Mouse (Mus musculus) liver, embryonic 14.5 days (tissue): ENCODE results near the gene Abat. TPM values are rescaled to one million over a fixed set of nuclear protein-coding genes. Genes with fewer than 3 reads are reported as not detected.

Source experiments
- ATAC-seq: fragments of 200-750 bp; cut with Nextera tagmentation; 2 replicates; pipeline ENCODE4 v1.8.0; 2017; ENCODE audit warnings: moderate number of reproducible peaks, mild to moderate bottlenecking, moderate library complexity; ENCODE audit not compliant: insufficient read depth
- DNase-seq, 3 experiments: peaks; one replicate each; pipeline ENCODE4 v3.0.0-alpha.2; 2012 to 2013; ENCODE audit warnings: low read depth in 3 of 3, low spot score in 3 of 3
- H3K27ac ChIP-seq: fragments of 300-500 bp; sonication (generic); 2 replicates; pipeline ENCODE4 v1.5.1; 2014; ENCODE audit warnings: moderate library complexity, mild to moderate bottlenecking, control low read depth, inconsistent platforms
- H3K27me3 ChIP-seq: fragments of 300-500 bp; sonication (generic); 2 replicates; pipeline ENCODE4 v1.6.1; 2014; ENCODE audit warnings: mild to moderate bottlenecking, low read length, moderate library complexity; ENCODE audit not compliant: control insufficient read depth, insufficient read depth
- H3K36me3 ChIP-seq: fragments of 300-500 bp; sonication (generic); replicated peaks from 2 replicates; pipeline ENCODE4 v1.6.1; 2014; ENCODE audit warnings: low read depth; ENCODE audit not compliant: control insufficient read depth, insufficient read depth
- H3K4me1 ChIP-seq, 2 experiments: fragments of 200-500 bp in 1 of 2; fragments of 300-500 bp in 1 of 2; sonication (generic) in 1 of 2; replicated peaks; 2 replicates each; pipeline ENCODE4 v1.6.1; 2012 to 2014; ENCODE audit warnings: antibody characterized with exemption in 1 of 2, inconsistent platforms in 1 of 2, low read length in 1 of 2; ENCODE audit not compliant: control insufficient read depth in 2 of 2, insufficient read depth in 2 of 2
- H3K4me2 ChIP-seq: fragments of 300-500 bp; sonication (generic); 2 replicates; pipeline ENCODE4 v1.6.1; 2014; ENCODE audit warnings: low read depth, mild to moderate bottlenecking, control low read depth, moderate library complexity
- H3K4me3 ChIP-seq, 2 experiments: fragments of 200-500 bp in 1 of 2; fragments of 300-500 bp in 1 of 2; sonication (generic) in 1 of 2; 2 replicates each; pipeline ENCODE4 v1.5.1; 2012 to 2014; ENCODE audit warnings: low read depth in 2 of 2, low read length in 2 of 2, mild to moderate bottlenecking in 2 of 2, control low read depth in 1 of 2, inconsistent platforms in 1 of 2, moderate library complexity in 1 of 2; ENCODE audit not compliant: insufficient read depth in 1 of 2
- H3K9ac ChIP-seq: fragments of 300-500 bp; sonication (generic); replicated peaks from 2 replicates; pipeline ENCODE4 v1.6.1; 2014; ENCODE audit warnings: mild to moderate bottlenecking, control low read depth, moderate library complexity
- H3K9me3 ChIP-seq: fragments of 300-500 bp; sonication (generic); 2 replicates; pipeline ENCODE4 v1.6.1; 2016; ENCODE audit warnings: low read length, mixed read lengths; ENCODE audit not compliant: control insufficient read depth
- CTCF ChIP-seq: IDR thresholded peaks from 2 replicates; pipeline ENCODE4 v1.5.1; 2016; ENCODE audit warnings: antibody characterized with exemption, low read depth, control low read depth
- EP300 ChIP-seq: IDR thresholded peaks from 2 replicates; pipeline ENCODE4 v1.6.1; 2016; ENCODE audit warnings: antibody characterized with exemption, low read depth
- WGBS: fragments of 180-500 bp; shearing (Covaris S2); extraction: QIAGEN DNeasy Blood & Tissue Kit; methylation state at CpG from one replicate; pipeline ENCODE4 v1.1.7; 2014; ENCODE audit not compliant: insufficient replicate concordance; 5-methylcytosine and 5-hydroxymethylcytosine counted together
- polyA plus RNA-seq, 2 experiments: library from polyadenylated mRNA; depleted of rRNA in 1 of 2; stranded (reverse) in 1 of 2; unstranded in 1 of 2; fragments of >200 nt; fragmentation: Nextera tagmentation in 1 of 2; extraction: Ambion mirVana in 1 of 2; gene quantifications; 2 replicates each; pipeline versions ENCODE4 v1.2.1 to v1.2.3; 2012 to 2014

The Abat gene
- polyA plus RNA-seq, 2 experiments: 12.8 to 13.7 TPM

DNA sequence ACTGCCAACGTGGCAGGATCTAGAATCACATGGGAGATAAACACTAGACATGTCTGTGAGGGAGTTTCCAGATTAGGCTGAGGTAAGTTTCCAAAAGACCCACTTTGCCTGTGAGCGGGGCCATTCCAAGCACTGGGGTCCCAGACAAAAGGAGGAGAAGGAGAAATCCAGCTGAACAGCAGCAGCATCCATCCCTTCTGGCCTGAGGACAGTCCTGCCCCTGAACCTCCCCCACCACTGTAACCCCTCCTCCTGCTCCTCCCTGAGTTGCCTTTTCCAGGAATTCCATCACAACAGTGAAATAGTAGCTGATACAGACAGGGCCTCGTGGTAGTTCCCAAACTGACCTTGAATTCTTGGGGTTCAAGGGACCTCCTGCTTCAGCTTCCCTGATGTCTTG, 63.7 kb downstream of the Abat start:
- no peaks in the 10 kb centered on the region for H3K4me1 ChIP-seq
- no peak for ATAC-seq
- H3K4me2 ChIP-seq: no peak overlapping the region
- DNase-seq: no peak
- 44% methylated on average over 3 of the region's 3 CpGs for WGBS
- no peak overlapping the region for H3K27ac ChIP-seq
- no peak overlapping the region for H3K9ac ChIP-seq
- TF ChIP-seq CTCF: no peak
- no peak for TF ChIP-seq EP300
- H3K4me3 ChIP-seq: no peak overlapping the region
- H3K9me3 ChIP-seq: no peaks in the 10 kb centered on the region; the same call in 1 of the 2 replicates
- H3K36me3 ChIP-seq: no peaks in the 10 kb centered on the region
- no peaks in the 10 kb centered on the region for H3K27me3 ChIP-seq

DNA sequence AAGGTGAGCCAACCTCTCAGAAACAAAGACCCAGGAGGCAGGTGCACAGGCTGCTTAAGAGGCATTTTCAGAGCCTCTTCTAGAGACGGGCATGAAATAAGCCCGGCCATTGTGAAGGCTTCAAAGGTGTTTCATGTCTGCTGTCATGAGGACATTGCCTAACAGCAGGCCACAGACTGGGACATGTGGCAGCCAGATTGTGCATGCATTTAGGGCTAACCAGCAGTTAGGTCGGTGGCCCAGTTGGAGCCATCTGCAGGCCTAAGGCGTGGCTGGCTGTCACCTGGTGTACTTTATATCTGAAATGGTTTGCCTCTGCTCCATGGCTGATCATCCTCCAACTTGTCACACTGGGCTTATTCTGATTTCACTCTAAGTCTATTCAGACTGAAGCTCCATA, 65.1 kb downstream of the Abat start:
- Histone ChIP-seq H3K9ac (no peak overlapping the region), H3K4me2 (no peak overlapping the region), H3K9me3 (no peaks in the 10 kb centered on the region; the same call in none of the 2 replicates), H3K36me3 (no peaks in the 10 kb centered on the region), H3K27me3 (no peaks in the 10 kb centered on the region), H3K4me1 (no peaks in the 10 kb centered on the region), H3K4me3 (no peak overlapping the region), H3K27ac (no peak overlapping the region)
- WGBS: 65% methylated on average over 4 of the region's 4 CpGs
- DNase-seq (no peak), ATAC-seq (no peak)
- no peak for TF ChIP-seq CTCF
- no peak for TF ChIP-seq EP300

DNA sequence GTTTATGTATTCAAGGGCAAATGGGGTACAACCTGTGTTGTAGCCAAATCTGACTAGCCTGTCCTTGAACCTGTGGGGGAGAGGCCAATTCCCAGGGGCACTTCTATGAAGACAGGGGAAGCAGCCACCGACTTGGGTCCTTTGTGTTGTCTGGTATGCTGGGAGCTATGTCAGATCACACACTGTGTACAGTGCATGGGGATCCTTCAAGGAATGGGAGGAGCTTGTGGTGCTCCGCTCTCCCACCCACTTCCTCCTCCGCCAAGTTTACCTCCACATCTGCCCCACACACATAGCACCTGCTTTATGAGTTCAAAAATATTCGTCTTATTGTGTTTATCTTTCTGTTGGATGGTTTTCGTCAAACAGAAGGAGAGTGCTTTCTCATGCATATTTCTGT, 66.3 kb downstream of the Abat start:
- Histone ChIP-seq H3K4me2 (no peak overlapping the region), H3K27me3 (no peaks in the 10 kb centered on the region), H3K27ac (no peak overlapping the region), H3K36me3 (no peaks in the 10 kb centered on the region), H3K4me1 (no peaks in the 10 kb centered on the region), H3K9ac (no peak overlapping the region), H3K4me3 (no peak overlapping the region), H3K9me3 (no peaks in the 10 kb centered on the region; the same call in none of the 2 replicates)
- TF ChIP-seq EP300 (no peak), CTCF (no peak)
- 44% methylated on average over 5 of the region's 5 CpGs for WGBS
- ATAC-seq (no peak), DNase-seq (no peak)

DNA sequence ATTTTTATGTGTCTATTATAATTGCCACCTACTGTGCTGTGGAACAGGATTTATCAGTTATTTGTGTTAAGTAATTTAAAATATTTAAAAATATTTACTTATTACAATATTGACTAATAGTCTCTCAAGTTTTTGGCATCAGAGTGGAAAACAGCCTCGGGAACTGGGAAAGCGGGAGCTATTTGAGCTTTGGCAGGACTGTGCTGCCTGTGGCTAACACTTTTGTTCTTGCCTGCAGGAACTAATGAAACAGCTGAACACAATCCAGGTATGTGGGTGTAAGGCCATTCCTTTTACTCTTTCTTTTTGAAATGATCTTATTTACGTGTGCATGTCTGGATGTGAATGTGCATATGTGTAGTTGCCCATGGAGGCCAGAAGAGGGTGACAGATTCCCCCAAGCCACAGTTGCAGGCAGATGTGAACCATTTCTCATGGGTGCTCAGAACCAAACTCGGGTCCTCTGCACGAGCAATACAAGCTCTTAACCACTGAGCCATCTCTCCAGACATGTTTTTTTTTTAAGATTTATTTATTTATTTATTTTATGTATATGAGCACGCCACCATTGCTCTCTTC, 68.5 kb downstream of the Abat start:
- 76% methylated on average over 6 of the region's 6 CpGs for whole genome bisulfite sequencing

DNA sequence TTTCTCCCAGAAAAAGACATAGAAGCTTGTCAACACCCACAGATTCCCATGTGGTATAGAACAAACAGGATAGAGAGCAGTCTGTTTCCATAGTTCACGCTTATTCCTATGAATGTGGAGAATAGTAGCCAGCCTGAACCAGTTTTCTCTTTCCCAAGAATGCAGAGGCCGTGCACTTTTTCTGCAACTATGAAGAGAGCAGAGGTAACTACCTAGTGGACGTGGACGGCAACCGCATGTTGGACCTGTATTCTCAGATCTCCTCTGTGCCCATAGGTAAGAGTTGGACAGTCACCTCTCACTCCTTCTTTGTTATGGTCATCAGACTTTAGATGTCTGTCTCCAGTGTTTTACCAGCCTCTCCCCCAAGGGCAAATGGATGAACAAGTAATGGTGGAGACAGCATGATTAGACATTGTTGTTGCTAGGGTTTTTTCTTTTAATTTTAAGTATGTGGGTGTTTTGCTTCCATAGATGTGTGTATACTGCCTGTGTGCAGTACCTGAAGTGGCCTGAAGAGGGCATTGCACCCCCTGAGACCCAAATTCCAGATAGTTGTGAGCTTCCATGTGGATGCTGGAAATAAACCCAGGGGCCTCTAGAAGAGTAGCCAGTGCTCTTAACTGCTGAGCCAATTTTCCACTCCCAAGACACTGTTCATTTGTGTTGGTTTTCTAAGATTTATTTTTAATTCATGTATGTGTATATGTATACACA, 69.5 kb downstream of the Abat start:
- H3K4me1 ChIP-seq: no peaks in the 10 kb centered on the region
- TF ChIP-seq EP300 (no peak), CTCF (peak; percentile 54)
- H3K4me3 ChIP-seq: no peak overlapping the region
- 77% methylated on average over 5 of the region's 5 CpGs for WGBS
- H3K9ac ChIP-seq: no peak overlapping the region
- no peaks in the 10 kb centered on the region for H3K27me3 ChIP-seq
- no peaks in the 10 kb centered on the region for H3K36me3 ChIP-seq
- H3K27ac ChIP-seq: no peak overlapping the region
- DNase-seq (no peak), ATAC-seq (no peak)
- H3K9me3 ChIP-seq: no peaks in the 10 kb centered on the region; the same call in none of the 2 replicates
- no peak overlapping the region for H3K4me2 ChIP-seq

More for the DNA sequence above, 68.5 kb downstream of the Abat start:
- ATAC-seq: no peak
- Histone ChIP-seq H3K9ac (no peak overlapping the region), H3K36me3 (no peaks in the 10 kb centered on the region), H3K27ac (no peak overlapping the region), H3K9me3 (no peaks in the 10 kb centered on the region; the same call in none of the 2 replicates), H3K4me3 (no peak overlapping the region), H3K4me2 (no peak overlapping the region), H3K4me1 (no peaks in the 10 kb centered on the region), H3K27me3 (no peaks in the 10 kb centered on the region)
- TF ChIP-seq CTCF (peak; percentile 39), EP300 (no peak)
- no peak for DNase-seq
